In the genomic region with DNA sequence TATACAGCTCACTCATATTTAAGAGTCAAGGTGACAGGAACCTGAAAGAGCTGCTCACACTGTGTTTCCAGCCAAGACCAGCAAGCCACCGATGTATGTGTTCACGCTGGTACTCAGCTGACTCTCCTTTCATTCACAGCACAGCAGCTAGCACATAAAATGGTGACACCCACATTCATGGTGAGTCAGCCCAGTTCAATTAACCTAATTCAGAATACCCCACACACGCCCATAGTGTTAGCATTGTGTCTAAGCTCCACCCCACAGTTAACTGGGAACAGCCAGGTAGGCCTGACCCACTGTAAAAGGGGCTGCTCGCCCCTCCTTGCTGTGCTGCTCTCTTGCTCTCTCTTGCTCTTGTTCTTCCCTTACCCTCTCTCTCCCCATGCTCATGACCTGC, we compare ENCODE assay signal across 25 mouse cellular contexts. TPM values are rescaled to one million over a fixed set of nuclear protein-coding genes. Genes with fewer than 3 reads are reported as not detected.
DNase-seq lines count a peak whose midpoint lies in the region; ATAC-seq and TF ChIP-seq lines count a peak whose summit lies in the region.
"Had no signal": no experiment of that assay in that cellular context is flagged by ENCODE, and none has a peak within 500 bp of the region (broad histone marks: within the 10 kb centered on the region; RNA-seq: fewer than 3 reads in every experiment).

No protein-coding gene starts in this region.

- H3K4me2 ChIP-seq in stomach, embryonic 16.5 days (ENCODE audit: low read depth, low read length) = no peak overlapping the region
- H3K4me2 ChIP-seq: heart, embryonic 12.5 days; limb, embryonic 12.5 days; liver, embryonic 13.5 days; lung, embryonic 14.5 days; midbrain, embryonic 13.5 days had no signal

- H3K27me3 ChIP-seq in ES-Bruce4 (ENCODE audit: control insufficient read depth, insufficient read depth, low read length, poor library complexity, severe bottlenecking) = no peaks in the 10 kb centered on the region
- H3K27me3 ChIP-seq in stomach, embryonic 16.5 days (ENCODE audit: control insufficient read depth, insufficient read depth, low read length) = no peaks in the 10 kb centered on the region
- H3K27me3 ChIP-seq: heart, embryonic 12.5 days; limb, embryonic 12.5 days; liver, embryonic 13.5 days; megakaryocyte, embryonic 14.5 days; midbrain, embryonic 13.5 days; Patski had no signal

- H3K9me3 ChIP-seq in ES-Bruce4 (replicated peaks; ENCODE audit: control insufficient read depth, insufficient read depth, low read length, poor library complexity, severe bottlenecking) = no peaks in the 10 kb centered on the region
- no peaks in the 10 kb centered on the region for H3K9me3 ChIP-seq in stomach, embryonic 16.5 days (replicated peaks; ENCODE audit: control insufficient read depth, low read length)
- H3K9me3 ChIP-seq: heart, embryonic 12.5 days; limb, embryonic 12.5 days; liver, embryonic 13.5 days; megakaryocyte, embryonic 14.5 days; midbrain, embryonic 13.5 days had no signal

- TF ChIP-seq POLR2A in ES-Bruce4 (IDR thresholded peaks at IDR 0.05; ENCODE audit: insufficient read depth, low read length) = no peak

- peak; percentile 82 for ATAC-seq in frontal cortex, adult (ENCODE audit: low TSS enrichment)
- peak; percentile 78; the same call in 1 of the 2 replicates for ATAC-seq in stomach, embryonic 16.5 days (ENCODE audit: insufficient read depth, low FRiP score)
- ATAC-seq: forebrain, embryonic 14.5 days; hindbrain, postnatal 0 days; midbrain, embryonic 13.5 days; Patski had no signal

- TF ChIP-seq CTCF in ES-Bruce4 (IDR thresholded peaks at IDR 0.05; ENCODE audit: low read depth, low read length) = no peak
- no peak for TF ChIP-seq CTCF in gastrocnemius, adult 2 months (IDR thresholded peaks at IDR 0.05)

- H3K4me3 ChIP-seq in ES-Bruce4 (ENCODE audit: low read depth, low read length) = no peak overlapping the region
- no peak overlapping the region for H3K4me3 ChIP-seq in stomach, embryonic 16.5 days (replicated peaks; ENCODE audit: low read length)
- no peak overlapping the region for H3K4me3 ChIP-seq in gastrocnemius, adult 2 months
- H3K4me3 ChIP-seq: heart, embryonic 12.5 days; limb, embryonic 12.5 days; liver, embryonic 13.5 days; megakaryocyte, embryonic 14.5 days; midbrain, embryonic 13.5 days had no signal

- peaks cover 24% of the 10 kb centered on the region for H3K36me3 ChIP-seq in ES-Bruce4 (ENCODE audit: control insufficient read depth, insufficient read depth, low read length, poor library complexity, severe bottlenecking)
- H3K36me3 ChIP-seq in stomach, embryonic 16.5 days (ENCODE audit: control insufficient read depth, insufficient read depth, low read length) = 0 out of 2 replicates have a peak, but pooled peaks cover 3% of the 10 kb centered on the region

- intact Hi-C loops in gastrocnemius, adult 2 months (cut with DNase I) = loop anchor here (10.0 kb wide), 1 partner anchor 117 kb away; the partner anchor contains the start of genes Acaa1b and Gm47289

- TF ChIP-seq EP300 in ES-Bruce4 (IDR thresholded peaks at IDR 0.05; ENCODE audit: insufficient read depth, low read depth, low read length) = no peak

- H3K27ac ChIP-seq in ES-Bruce4 (ENCODE audit: insufficient read depth, low read length) = peak overlapping the region; percentile 64
- H3K27ac ChIP-seq in stomach, embryonic 16.5 days (ENCODE audit: low read length) = 0 out of 2 replicates have a peak overlapping the region, but pooled peaks have one; percentile 21
- no peak overlapping the region for H3K27ac ChIP-seq in gastrocnemius, adult 2 months
- H3K27ac ChIP-seq: hindbrain, postnatal 0 days; kidney, postnatal 0 days; limb, embryonic 12.5 days; liver, embryonic 13.5 days; midbrain, embryonic 13.5 days had no signal

- DNase-seq in frontal cortex, postnatal 25 days (ENCODE audit: low spot score in 2 of 2) = no peak
- DNase-seq in ZHBTc4 (ENCODE audit: low read depth, low spot score) = peak; percentile 83
- DNase-seq in cerebellum, postnatal 10 days = no peak
- DNase-seq in gastrocnemius, adult 2 months = no peak
- DNase-seq: adrenal gland, postnatal 10 days; cerebellum, adult 2 months; cerebellum, postnatal 36 days; gastrocnemius, postnatal 14 days; heart, adult 18-20 months; heart, postnatal 10 days; kidney, adult 18-20 months; liver, embryonic 13.5 days; lung, embryonic 14.5 days; thymus, postnatal 25 days had no signal

- no peak overlapping the region for H3K9ac ChIP-seq in ES-Bruce4 (ENCODE audit: low read depth, poor library complexity, severe bottlenecking)
- no peak overlapping the region for H3K9ac ChIP-seq in stomach, embryonic 16.5 days (ENCODE audit: low read length)
- H3K9ac ChIP-seq: heart, embryonic 12.5 days; limb, embryonic 12.5 days; liver, embryonic 13.5 days; lung, embryonic 14.5 days; midbrain, embryonic 13.5 days had no signal

- 63% methylated on average over 4 of the region's 4 CpGs for WGBS in stomach, embryonic 16.5 days

- peaks cover 2% of the 10 kb centered on the region for H3K4me1 ChIP-seq in ES-Bruce4 (ENCODE audit: control insufficient read depth, insufficient read depth, low read length)
- no peaks in the 10 kb centered on the region for H3K4me1 ChIP-seq in stomach, embryonic 16.5 days (ENCODE audit: control insufficient read depth, insufficient read depth, low read length)
- H3K4me1 ChIP-seq: heart, embryonic 12.5 days; limb, embryonic 12.5 days; liver, embryonic 13.5 days; midbrain, embryonic 13.5 days had no signal

RNA-seq across cellular contexts. Expression of gene Oxsr1, which starts 50.7 kb away (rescaled TPM):
- polyA plus RNA-seq in ES-Bruce4 (2011; ENCODE audit: insufficient read depth, insufficient read length, low read depth, missing spikeins) = 85.3 and 86.3 TPM in 2 replicates
- polyA plus RNA-seq in stomach, embryonic 16.5 days (2015; fragmentation: Nextera tagmentation; extraction: Ambion mirVana) = 11.7 TPM in 2 replicates
- total RNA-seq in gastrocnemius, adult 2 months (2021) = 10 to 100 TPM; 55.9 to 64.1 TPM
